Mouse (Mus musculus): ENCODE data around the gene Rapgef1. TPM values are rescaled to one million over a fixed set of nuclear protein-coding genes. Genes with fewer than 3 reads are reported as not detected.

Gene Rapgef1
- polyA plus RNA-seq, 1 experiment from 2014 or later, result 23.0 TPM

DNA sequence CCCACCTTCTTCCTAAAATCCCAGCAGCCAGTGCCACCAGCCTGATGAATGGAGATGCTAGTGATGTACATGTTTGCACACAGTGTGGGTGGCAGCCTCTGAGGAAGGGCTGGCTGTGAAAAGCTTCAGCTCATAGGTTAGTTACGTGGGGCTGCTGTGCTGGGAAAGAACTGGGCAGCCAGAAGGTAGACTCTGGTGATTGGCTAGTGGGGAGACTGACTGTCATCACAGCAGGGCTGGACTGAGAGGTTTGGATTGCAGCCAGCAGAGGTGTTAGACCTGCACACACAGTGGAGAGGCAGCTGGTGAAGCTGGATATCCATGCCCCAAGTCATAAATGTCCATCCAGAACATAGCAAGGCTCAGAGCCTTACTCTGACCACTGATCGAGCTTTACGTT lies 27.1 kb downstream of the Rapgef1 start:
- WGBS, result 92% methylated on average over 3 of the region's 3 CpGs
- Histone ChIP-seq H3K27me3 (ENCODE audit: control insufficient read depth, insufficient read depth, low read length) (no peaks in the 10 kb centered on the region), H3K4me3 (ENCODE audit: low read depth, low read length) (no peak overlapping the region), H3K4me1 (replicated peaks; ENCODE audit: control insufficient read depth, insufficient read depth, low read length) (0 out of 2 replicates have a peak, but pooled peaks cover under 1% of the 10 kb centered on the region), H3K27ac (ENCODE audit: low read depth, low read length) (no peak overlapping the region), H3K36me3 (ENCODE audit: control insufficient read depth, insufficient read depth, low read length) (no peaks in the 10 kb centered on the region), H3K4me2 (ENCODE audit: low read depth, low read length, severe bottlenecking) (no peak overlapping the region), H3K9ac (ENCODE audit: low read length) (no peak overlapping the region), H3K9me3 (ENCODE audit: control insufficient read depth, low read length) (no peaks in the 10 kb centered on the region)
- DNase-seq (ENCODE audit: low spot score), result no peak
- ATAC-seq (replicated peaks; ENCODE audit: low FRiP score), result no peak

DNA sequence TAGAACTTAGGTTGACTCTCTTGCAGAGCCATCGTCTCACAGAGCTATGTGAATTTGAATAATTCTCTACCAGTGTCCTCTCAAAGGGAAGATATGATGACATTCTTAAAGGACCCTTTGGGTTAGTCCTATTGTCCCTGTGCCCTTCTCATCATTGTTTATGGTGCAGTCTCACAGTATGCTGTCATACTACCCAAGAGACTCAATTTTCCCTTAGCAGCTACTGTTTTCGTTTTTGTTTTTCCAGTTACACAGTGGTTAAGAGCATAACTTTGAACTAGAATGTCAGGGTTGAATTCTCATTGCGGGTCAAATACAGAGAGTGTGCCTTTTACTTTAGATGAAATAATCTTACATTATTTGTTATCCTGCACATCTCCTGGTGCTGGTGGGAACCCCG lies 27.6 kb downstream of the Rapgef1 start:
- H3K9me3 ChIP-seq (ENCODE audit: control insufficient read depth, low read length), result no peaks in the 10 kb centered on the region
- H3K27ac ChIP-seq (ENCODE audit: low read depth, low read length), result no peak overlapping the region
- H3K9ac ChIP-seq (ENCODE audit: low read length), result no peak overlapping the region
- ATAC-seq (replicated peaks; ENCODE audit: low FRiP score), result no peak
- no peak for DNase-seq (ENCODE audit: low spot score)
- no peaks in the 10 kb centered on the region for H3K36me3 ChIP-seq (ENCODE audit: control insufficient read depth, insufficient read depth, low read length)
- H3K4me1 ChIP-seq (replicated peaks; ENCODE audit: control insufficient read depth, insufficient read depth, low read length), result 0 out of 2 replicates have a peak, but pooled peaks cover 5% of the 10 kb centered on the region
- H3K27me3 ChIP-seq (ENCODE audit: control insufficient read depth, insufficient read depth, low read length), result no peaks in the 10 kb centered on the region
- H3K4me2 ChIP-seq (ENCODE audit: low read depth, low read length, severe bottlenecking), result no peak overlapping the region
- WGBS, result 89% methylated on average over 4 of the region's 4 CpGs
- H3K4me3 ChIP-seq (ENCODE audit: low read depth, low read length), result no peak overlapping the region

DNA sequence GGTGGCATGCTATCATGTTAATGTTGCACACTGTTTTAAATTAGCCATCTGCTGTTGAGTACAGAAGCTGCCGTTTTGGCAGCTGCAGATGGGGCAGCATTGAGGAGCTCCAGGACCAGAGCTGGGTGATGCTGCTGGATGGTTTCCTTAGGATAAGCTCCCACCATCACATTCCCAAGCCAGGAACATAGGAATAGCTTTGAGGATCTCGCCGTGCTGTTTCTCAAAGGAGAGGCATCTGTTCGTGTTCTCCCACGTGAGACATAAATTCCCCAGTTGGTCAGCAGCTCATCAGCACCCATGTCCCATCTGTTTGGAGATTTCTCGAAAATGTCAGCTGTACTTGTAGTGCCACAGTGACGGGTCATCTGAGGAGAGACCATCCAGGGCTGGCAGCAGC lies 28.3 kb downstream of the Rapgef1 start:
- Histone ChIP-seq H3K27ac (ENCODE audit: low read depth, low read length) (no peak overlapping the region), H3K36me3 (ENCODE audit: control insufficient read depth, insufficient read depth, low read length) (no peaks in the 10 kb centered on the region), H3K27me3 (ENCODE audit: control insufficient read depth, insufficient read depth, low read length) (no peaks in the 10 kb centered on the region), H3K9me3 (ENCODE audit: control insufficient read depth, low read length) (no peaks in the 10 kb centered on the region), H3K4me1 (replicated peaks; ENCODE audit: control insufficient read depth, insufficient read depth, low read length) (peaks cover 9% of the 10 kb centered on the region; the same call in 1 of the 2 replicates), H3K9ac (ENCODE audit: low read length) (no peak overlapping the region), H3K4me2 (ENCODE audit: low read depth, low read length, severe bottlenecking) (no peak overlapping the region), H3K4me3 (ENCODE audit: low read depth, low read length) (no peak overlapping the region)
- 89% methylated on average over 7 of the region's 7 CpGs for WGBS
- ATAC-seq (replicated peaks; ENCODE audit: low FRiP score), result no peak
- no peak for DNase-seq (ENCODE audit: low spot score)

DNA sequence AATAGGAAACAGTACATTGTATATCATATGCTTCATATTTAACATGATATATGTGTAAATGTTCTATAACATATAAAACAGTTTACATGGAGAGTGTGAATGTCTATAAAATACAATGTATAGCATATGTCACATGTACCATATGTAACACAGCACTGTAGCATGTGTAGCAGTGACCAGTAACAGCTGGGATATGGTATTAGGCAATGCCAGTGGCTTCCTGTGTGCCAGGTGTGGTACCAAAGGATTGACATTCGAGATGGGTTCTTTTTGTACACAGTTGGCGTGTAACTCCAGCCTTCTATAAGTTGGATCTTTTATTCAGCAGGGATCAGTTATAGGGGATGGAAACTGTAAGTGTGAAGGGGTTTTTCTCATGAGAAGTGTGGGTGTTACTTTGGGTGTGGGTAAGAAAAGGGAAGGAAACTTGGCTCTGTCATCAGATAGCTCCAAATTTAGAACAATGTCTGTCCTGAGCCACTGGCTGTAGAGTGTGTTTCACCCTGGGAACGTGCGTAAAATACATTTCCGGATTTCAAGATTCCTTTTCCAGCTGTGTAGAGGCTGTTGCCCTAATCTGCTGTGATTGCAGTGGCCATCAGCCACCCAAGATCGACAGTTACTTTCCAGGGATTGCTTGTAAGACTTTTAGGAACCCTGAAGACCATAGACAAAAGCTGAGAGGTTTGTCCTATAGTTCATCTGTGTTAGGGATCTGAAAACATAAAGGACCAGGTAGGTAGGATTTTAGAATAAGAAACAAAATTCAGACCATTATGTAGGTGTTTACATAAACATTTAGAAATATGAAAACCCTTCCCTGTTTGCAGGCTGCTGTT lies 29.7 kb downstream of the Rapgef1 start:
- H3K27ac ChIP-seq (ENCODE audit: low read depth, low read length), result no peak overlapping the region
- no peak for ATAC-seq (replicated peaks; ENCODE audit: low FRiP score)
- peaks cover 9% of the 10 kb centered on the region; the same call in 1 of the 2 replicates for H3K4me1 ChIP-seq (replicated peaks; ENCODE audit: control insufficient read depth, insufficient read depth, low read length)
- no peaks in the 10 kb centered on the region for H3K9me3 ChIP-seq (ENCODE audit: control insufficient read depth, low read length)
- H3K4me3 ChIP-seq (ENCODE audit: low read depth, low read length), result no peak overlapping the region
- no peak overlapping the region for H3K9ac ChIP-seq (ENCODE audit: low read length)
- H3K4me2 ChIP-seq (ENCODE audit: low read depth, low read length, severe bottlenecking), result no peak overlapping the region
- DNase-seq (ENCODE audit: low spot score), result no peak
- H3K36me3 ChIP-seq (ENCODE audit: control insufficient read depth, insufficient read depth, low read length), result no peaks in the 10 kb centered on the region
- 92% methylated on average over 6 of the region's 6 CpGs for WGBS
- no peaks in the 10 kb centered on the region for H3K27me3 ChIP-seq (ENCODE audit: control insufficient read depth, insufficient read depth, low read length)

DNA sequence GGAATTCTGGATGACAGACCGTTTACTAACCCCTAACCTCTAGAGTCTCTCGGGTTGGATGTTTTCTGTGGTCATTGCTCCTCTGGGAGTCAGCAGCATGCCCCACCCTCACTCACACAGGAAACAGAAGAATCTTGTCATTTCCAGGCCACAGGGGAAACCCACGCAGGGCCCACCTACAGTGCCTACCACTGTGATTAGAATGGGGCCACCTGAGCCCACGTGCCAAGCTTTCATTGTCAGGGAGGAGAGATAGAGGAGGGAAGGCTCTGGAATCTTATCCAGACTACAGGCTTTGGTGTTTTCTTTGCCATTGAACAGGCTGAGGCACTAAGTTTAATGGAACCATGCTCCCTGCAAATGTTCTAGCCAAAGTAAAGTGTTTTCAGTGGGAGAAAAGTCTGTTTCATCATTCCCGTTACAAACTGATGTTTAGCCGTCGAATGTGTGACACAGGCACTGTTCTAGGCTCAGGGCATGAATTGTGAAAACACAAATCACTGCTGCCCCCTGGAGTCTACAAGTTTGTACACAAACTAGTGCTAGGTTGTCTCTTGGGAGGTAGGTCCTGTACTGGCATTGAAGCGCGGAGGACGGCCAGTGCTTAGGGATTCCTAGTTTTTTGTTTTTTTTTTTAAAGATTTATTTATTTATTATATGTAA lies 30.4 kb downstream of the Rapgef1 start:
- 90% methylated on average over 10 of the region's 10 CpGs for WGBS
- ATAC-seq (replicated peaks; ENCODE audit: low FRiP score) (no peak), DNase-seq (ENCODE audit: low spot score) (no peak)
- H3K4me1 ChIP-seq (replicated peaks; ENCODE audit: control insufficient read depth, insufficient read depth, low read length), result peaks cover 9% of the 10 kb centered on the region; the same call in 1 of the 2 replicates
- H3K4me3 ChIP-seq (ENCODE audit: low read depth, low read length), result no peak overlapping the region
- H3K9me3 ChIP-seq (ENCODE audit: control insufficient read depth, low read length), result no peaks in the 10 kb centered on the region
- no peaks in the 10 kb centered on the region for H3K36me3 ChIP-seq (ENCODE audit: control insufficient read depth, insufficient read depth, low read length)
- H3K27ac ChIP-seq (ENCODE audit: low read depth, low read length), result no peak overlapping the region
- no peaks in the 10 kb centered on the region for H3K27me3 ChIP-seq (ENCODE audit: control insufficient read depth, insufficient read depth, low read length)
- no peak overlapping the region for H3K4me2 ChIP-seq (ENCODE audit: low read depth, low read length, severe bottlenecking)
- no peak overlapping the region for H3K9ac ChIP-seq (ENCODE audit: low read length)

DNA sequence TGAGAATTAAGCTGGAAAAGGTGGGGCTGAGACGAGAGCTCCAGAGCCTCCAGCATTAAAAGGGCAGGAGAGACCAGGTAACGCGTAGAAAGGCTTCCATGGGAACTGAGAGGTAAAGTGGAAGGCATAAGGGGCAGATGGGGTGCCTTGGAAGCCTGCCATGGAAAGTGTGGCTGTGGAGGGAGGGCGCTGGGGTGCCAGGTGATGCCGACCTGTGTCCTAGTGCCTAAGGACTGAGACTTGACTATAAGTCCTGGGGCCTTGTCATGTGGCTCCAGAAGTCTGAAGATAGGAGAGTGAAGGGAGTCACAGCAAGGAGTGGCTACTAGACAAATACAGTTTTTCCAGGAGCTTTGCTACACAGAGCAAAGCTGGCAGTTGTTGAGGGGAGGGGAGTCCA lies 32.4 kb downstream of the Rapgef1 start:
- H3K27me3 ChIP-seq (ENCODE audit: control insufficient read depth, insufficient read depth, low read length), result no peaks in the 10 kb centered on the region
- ATAC-seq (replicated peaks; ENCODE audit: low FRiP score), result no peak
- peaks cover 9% of the 10 kb centered on the region; the same call in 1 of the 2 replicates for H3K4me1 ChIP-seq (replicated peaks; ENCODE audit: control insufficient read depth, insufficient read depth, low read length)
- H3K27ac ChIP-seq (ENCODE audit: low read depth, low read length), result no peak overlapping the region
- H3K4me2 ChIP-seq (ENCODE audit: low read depth, low read length, severe bottlenecking), result no peak overlapping the region
- no peak overlapping the region for H3K4me3 ChIP-seq (ENCODE audit: low read depth, low read length)
- DNase-seq (ENCODE audit: low spot score), result no peak
- no peak overlapping the region for H3K9ac ChIP-seq (ENCODE audit: low read length)
- no peaks in the 10 kb centered on the region for H3K36me3 ChIP-seq (ENCODE audit: control insufficient read depth, insufficient read depth, low read length)
- 90% methylated on average over 5 of the region's 5 CpGs for WGBS
- no peaks in the 10 kb centered on the region for H3K9me3 ChIP-seq (ENCODE audit: control insufficient read depth, low read length)

DNA sequence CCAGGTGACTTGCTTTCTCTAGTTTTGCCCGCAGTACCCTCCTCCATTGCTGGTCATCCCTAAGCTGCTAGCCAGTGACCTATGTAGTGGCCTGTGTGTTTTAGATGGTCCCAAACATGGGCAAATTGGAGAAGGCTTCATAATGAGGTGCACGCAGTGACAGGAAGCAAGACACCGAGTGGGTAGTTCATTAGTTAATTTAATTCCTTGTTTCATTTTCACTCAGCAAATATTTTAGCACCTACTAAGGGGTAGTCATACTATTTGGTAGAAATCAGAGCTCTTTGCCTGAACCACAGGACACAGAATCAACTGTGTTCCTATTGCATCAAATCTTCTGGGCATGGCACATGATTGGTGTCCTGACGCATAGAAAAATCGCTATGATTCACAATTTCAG lies 35.9 kb downstream of the Rapgef1 start:
- no peaks in the 10 kb centered on the region for H3K9me3 ChIP-seq (ENCODE audit: control insufficient read depth, low read length)
- H3K4me1 ChIP-seq (replicated peaks; ENCODE audit: control insufficient read depth, insufficient read depth, low read length), result peaks cover 9% of the 10 kb centered on the region; the same call in 1 of the 2 replicates
- no peak overlapping the region for H3K27ac ChIP-seq (ENCODE audit: low read depth, low read length)
- ATAC-seq (replicated peaks; ENCODE audit: low FRiP score) (no peak), DNase-seq (ENCODE audit: low spot score) (no peak)
- no peak overlapping the region for H3K4me3 ChIP-seq (ENCODE audit: low read depth, low read length)
- H3K36me3 ChIP-seq (ENCODE audit: control insufficient read depth, insufficient read depth, low read length), result no peaks in the 10 kb centered on the region
- 93% methylated on average over 5 of the region's 5 CpGs for WGBS
- H3K4me2 ChIP-seq (ENCODE audit: low read depth, low read length, severe bottlenecking), result no peak overlapping the region
- no peak overlapping the region for H3K9ac ChIP-seq (ENCODE audit: low read length)
- no peaks in the 10 kb centered on the region for H3K27me3 ChIP-seq (ENCODE audit: control insufficient read depth, insufficient read depth, low read length)

DNA sequence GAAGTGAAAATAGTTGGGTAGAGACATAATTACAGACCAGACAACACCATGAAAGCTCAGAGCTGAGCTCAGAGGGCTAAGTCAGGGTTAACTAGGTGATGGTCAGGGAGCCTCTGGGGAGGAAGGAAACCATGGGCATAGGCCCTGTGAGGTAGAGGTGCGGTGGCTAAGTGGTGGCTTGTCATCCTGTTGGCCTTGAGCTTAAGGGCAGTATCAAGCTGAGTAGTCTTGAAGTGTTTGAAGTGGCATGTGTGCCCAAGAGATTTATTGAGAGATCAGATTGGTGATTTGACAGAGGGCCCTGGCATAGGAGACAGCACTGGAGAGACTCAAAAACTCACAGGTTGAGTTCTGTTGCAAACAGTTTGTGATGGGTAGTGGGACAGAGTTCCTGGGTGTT lies 36.6 kb downstream of the Rapgef1 start:
- no peaks in the 10 kb centered on the region for H3K9me3 ChIP-seq (ENCODE audit: control insufficient read depth, low read length)
- DNase-seq (ENCODE audit: low spot score) (no peak), ATAC-seq (replicated peaks; ENCODE audit: low FRiP score) (no peak)
- no peaks in the 10 kb centered on the region for H3K27me3 ChIP-seq (ENCODE audit: control insufficient read depth, insufficient read depth, low read length)
- peaks cover 9% of the 10 kb centered on the region; the same call in 1 of the 2 replicates for H3K4me1 ChIP-seq (replicated peaks; ENCODE audit: control insufficient read depth, insufficient read depth, low read length)
- H3K36me3 ChIP-seq (ENCODE audit: control insufficient read depth, insufficient read depth, low read length), result no peaks in the 10 kb centered on the region
- no peak overlapping the region for H3K4me3 ChIP-seq (ENCODE audit: low read depth, low read length)
- WGBS, result 90% methylated on average over 1 of the region's 1 CpGs
- no peak overlapping the region for H3K4me2 ChIP-seq (ENCODE audit: low read depth, low read length, severe bottlenecking)
- H3K27ac ChIP-seq (ENCODE audit: low read depth, low read length), result no peak overlapping the region
- H3K9ac ChIP-seq (ENCODE audit: low read length), result no peak overlapping the region

All from forebrain, embryonic 11.5 days (tissue).